Mouse (Mus musculus) kidney, embryonic 15.5 days (tissue): ENCODE measurements around the gene Mak. TPM values are rescaled to one million over a fixed set of nuclear protein-coding genes. Genes with fewer than 3 reads are reported as not detected.

ENCODE experiments used
- ATAC-seq: fragments of 200-750 bp; cut with Nextera tagmentation; replicated peaks from 2 replicates; pipeline ENCODE4 v1.8.0; 2017; ENCODE audit warnings: moderate TSS enrichment; ENCODE audit not compliant: low FRiP score
- H3K27ac ChIP-seq: fragments of 300-500 bp; sonication (generic); 2 replicates; pipeline ENCODE4 v1.5.1; 2015; ENCODE audit warnings: mild to moderate bottlenecking, inconsistent platforms
- H3K27me3 ChIP-seq: fragments of 300-500 bp; sonication (generic); 2 replicates; pipeline ENCODE4 v1.6.1; 2015; ENCODE audit warnings: inconsistent platforms
- H3K36me3 ChIP-seq: fragments of 300-500 bp; sonication (generic); 2 replicates; pipeline ENCODE4 v1.6.1; 2015; ENCODE audit warnings: inconsistent platforms
- H3K4me1 ChIP-seq: fragments of 300-500 bp; sonication (generic); 2 replicates; pipeline ENCODE4 v1.6.1; 2015; ENCODE audit warnings: inconsistent platforms
- H3K4me2 ChIP-seq: fragments of 300-500 bp; sonication (generic); 2 replicates; pipeline ENCODE4 v1.6.1; 2015; ENCODE audit warnings: moderate library complexity, mild to moderate bottlenecking, inconsistent platforms
- H3K4me3 ChIP-seq: fragments of 300-500 bp; sonication (generic); replicated peaks from 2 replicates; pipeline ENCODE4 v1.5.1; 2015; ENCODE audit warnings: mild to moderate bottlenecking, inconsistent platforms
- H3K9ac ChIP-seq: fragments of 300-500 bp; sonication (generic); 2 replicates; pipeline ENCODE4 v1.6.1; 2015; ENCODE audit warnings: mild to moderate bottlenecking, inconsistent platforms
- H3K9me3 ChIP-seq: fragments of 300-500 bp; sonication (generic); replicated peaks from 2 replicates; pipeline ENCODE4 v1.6.1; 2016; ENCODE audit warnings: inconsistent platforms
- WGBS: fragments of 180-500 bp; shearing (Covaris S2); methylation state at CpG from one replicate; pipeline ENCODE4 v1.1.7; 2015; ENCODE audit warnings: mixed read lengths; 5-methylcytosine and 5-hydroxymethylcytosine counted together
- polyA plus RNA-seq: library from polyadenylated mRNA; unstranded; fragments of >200 nt; fragmentation: Nextera tagmentation; extraction: Ambion mirVana; gene quantifications from 2 replicates; pipeline ENCODE4 v1.2.1, GENCODE M21; 2015

Mak gene
- polyA plus RNA-seq, 1 experiment from 2014 or later = 0.75 TPM

- Histone ChIP-seq H3K27me3 (no peaks in the 10 kb centered on the region), H3K4me2 (no peak overlapping the region), H3K27ac (no peak overlapping the region), H3K4me1 (no peaks in the 10 kb centered on the region), H3K4me3 (no peak overlapping the region), H3K9ac (no peak overlapping the region), H3K36me3 (no peaks in the 10 kb centered on the region), H3K9me3 (no peaks in the 10 kb centered on the region)
- 93% methylated on average over 4 of the region's 4 CpGs for WGBS
- no peak for ATAC-seq
These were observed 11.9 kb downstream of the Mak start for GRCm38 (mm10) chr13:41067618-41068017.

DNA sequence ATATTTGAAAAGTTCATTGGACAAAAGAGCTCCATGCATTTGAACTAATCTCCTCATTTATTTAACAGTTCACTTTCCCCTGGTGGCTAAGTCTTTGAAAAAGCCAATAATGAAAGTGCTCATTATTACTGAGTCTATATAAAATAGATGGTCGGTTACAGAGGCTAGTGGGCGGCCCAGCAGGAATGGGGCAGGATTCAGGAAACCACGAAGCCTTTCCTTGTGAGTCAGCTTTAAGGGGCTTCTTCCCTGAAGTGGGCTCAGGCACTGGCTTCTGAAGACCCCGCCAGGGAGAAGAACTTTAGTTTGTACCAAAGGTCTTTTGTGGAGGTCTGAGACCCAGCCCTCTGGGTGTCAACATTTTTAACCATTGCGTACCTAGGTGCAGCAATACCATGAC lies 27.5 kb downstream of the Mak start:
- H3K36me3 ChIP-seq = no peaks in the 10 kb centered on the region
- 82% methylated on average over 5 of the region's 5 CpGs for WGBS
- H3K27me3 ChIP-seq = no peaks in the 10 kb centered on the region
- H3K9me3 ChIP-seq = no peaks in the 10 kb centered on the region
- no peaks in the 10 kb centered on the region for H3K4me1 ChIP-seq
- H3K27ac ChIP-seq = no peak overlapping the region
- H3K4me2 ChIP-seq = no peak overlapping the region
- H3K4me3 ChIP-seq = no peak overlapping the region
- H3K9ac ChIP-seq = no peak overlapping the region
- ATAC-seq = no peak

GRCm38 (mm10) chr13:41047280-41047679 lies 32.2 kb downstream of the Mak start:
- Histone ChIP-seq H3K36me3 (no peaks in the 10 kb centered on the region), H3K4me3 (no peak overlapping the region), H3K27me3 (no peaks in the 10 kb centered on the region), H3K27ac (no peak overlapping the region), H3K4me1 (no peaks in the 10 kb centered on the region), H3K9ac (no peak overlapping the region), H3K9me3 (no peaks in the 10 kb centered on the region), H3K4me2 (no peak overlapping the region)
- 85% methylated on average over 6 of the region's 6 CpGs for WGBS
- no peak for ATAC-seq

DNA sequence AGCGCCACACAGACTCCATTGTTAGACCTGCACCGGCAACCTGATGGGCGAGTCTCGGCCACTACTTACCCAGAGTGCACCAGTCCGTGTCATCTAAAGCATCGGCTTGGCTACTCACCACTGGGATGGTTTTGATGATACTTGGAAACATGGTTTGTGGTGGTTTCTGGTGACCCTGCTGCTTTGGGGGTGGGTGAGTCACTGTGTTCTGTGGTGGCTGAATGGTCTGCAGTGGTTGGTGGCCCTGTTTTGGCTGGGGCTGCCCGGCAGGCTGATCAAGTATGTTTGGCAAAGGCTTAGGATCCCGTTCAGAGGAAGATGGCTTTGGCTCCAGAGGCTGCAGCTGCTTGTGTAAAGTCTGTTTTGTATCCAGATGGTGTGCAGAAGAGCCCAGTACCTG lies 33.6 kb downstream of the Mak start:
- Histone ChIP-seq H3K27me3 (no peaks in the 10 kb centered on the region), H3K4me1 (no peaks in the 10 kb centered on the region), H3K36me3 (no peaks in the 10 kb centered on the region), H3K27ac (no peak overlapping the region), H3K9ac (no peak overlapping the region), H3K4me3 (no peak overlapping the region), H3K4me2 (no peak overlapping the region), H3K9me3 (no peaks in the 10 kb centered on the region)
- 96% methylated on average over 8 of the region's 8 CpGs for WGBS
- ATAC-seq = no peak

GRCm38 (mm10) chr13:41042511-41042910 lies 37.0 kb downstream of the Mak start:
- ATAC-seq = no peak
- 89% methylated on average over 4 of the region's 4 CpGs for WGBS
- no peak overlapping the region for H3K4me2 ChIP-seq

GRCm38 (mm10) chr13:41030098-41030497 lies 49.4 kb downstream of the Mak start:
- ATAC-seq = no peak
- no peak overlapping the region for H3K4me2 ChIP-seq
- H3K36me3 ChIP-seq = no peaks in the 10 kb centered on the region
- 80% methylated on average over 5 of the region's 5 CpGs for WGBS
- H3K27ac ChIP-seq = no peak overlapping the region
- no peak overlapping the region for H3K4me3 ChIP-seq
- H3K27me3 ChIP-seq = no peaks in the 10 kb centered on the region
- H3K9ac ChIP-seq = no peak overlapping the region
- no peaks in the 10 kb centered on the region for H3K9me3 ChIP-seq
- no peaks in the 10 kb centered on the region for H3K4me1 ChIP-seq

More at GRCm38 (mm10) chr13:41042511-41042910, 37.0 kb downstream of the Mak start:
- Histone ChIP-seq H3K36me3 (no peaks in the 10 kb centered on the region), H3K27ac (no peak overlapping the region), H3K9me3 (no peaks in the 10 kb centered on the region), H3K4me1 (no peaks in the 10 kb centered on the region), H3K4me3 (no peak overlapping the region), H3K9ac (no peak overlapping the region), H3K27me3 (no peaks in the 10 kb centered on the region)

DNA sequence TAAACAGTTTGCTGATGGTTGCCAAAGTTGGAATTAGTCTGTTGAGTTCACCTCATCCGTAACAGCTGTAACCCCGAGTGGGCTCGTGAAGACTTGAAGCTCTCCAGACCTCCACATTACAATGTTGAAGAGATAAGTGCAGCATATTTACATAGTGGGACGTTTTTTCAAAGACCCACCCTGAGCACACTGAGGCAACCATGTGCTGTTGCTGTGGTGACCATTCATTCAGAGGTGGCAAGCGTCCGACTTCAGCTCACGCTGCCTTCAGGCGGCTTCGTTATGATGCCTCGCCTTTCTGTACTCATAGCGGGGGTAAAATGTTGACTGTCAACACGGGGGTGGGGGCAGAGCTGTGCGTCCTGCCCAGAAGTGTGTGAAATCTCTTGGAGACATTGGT lies 57.4 kb downstream of the Mak start:
- 90% methylated on average over 13 of the region's 13 CpGs for WGBS
- Histone ChIP-seq H3K4me2 (no peak overlapping the region), H3K27ac (no peak overlapping the region), H3K27me3 (no peaks in the 10 kb centered on the region), H3K9me3 (no peaks in the 10 kb centered on the region), H3K4me1 (peaks cover 6% of the 10 kb centered on the region), H3K9ac (no peak overlapping the region), H3K4me3 (no peak overlapping the region), H3K36me3 (peaks cover 65% of the 10 kb centered on the region)
- ATAC-seq = no peak

DNA sequence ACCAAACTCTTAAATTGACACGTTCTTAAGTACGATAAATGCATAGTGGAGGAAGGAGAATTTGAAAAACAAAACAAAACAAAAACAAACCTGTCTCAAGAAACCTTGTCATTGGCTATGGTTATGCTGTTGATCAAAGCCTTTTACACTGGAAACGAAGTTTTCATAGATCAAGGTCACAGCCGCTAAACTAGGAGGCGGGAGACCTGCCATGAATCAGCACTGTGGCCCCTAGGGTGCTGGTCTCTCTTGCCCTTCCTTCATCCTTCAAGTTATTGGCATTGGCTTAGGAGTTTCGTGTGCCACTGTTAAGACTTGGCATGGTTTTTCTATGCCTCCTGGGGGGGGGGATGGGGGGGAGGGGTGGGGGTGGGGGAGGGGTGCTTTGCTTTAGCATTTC lies 57.9 kb downstream of the Mak start:
- Histone ChIP-seq H3K4me2 (no peak overlapping the region), H3K36me3 (peaks cover 65% of the 10 kb centered on the region), H3K9ac (no peak overlapping the region), H3K4me1 (peaks cover 10% of the 10 kb centered on the region), H3K27ac (no peak overlapping the region), H3K4me3 (no peak overlapping the region), H3K27me3 (no peaks in the 10 kb centered on the region), H3K9me3 (no peaks in the 10 kb centered on the region)
- ATAC-seq = no peak
- 87% methylated on average over 6 of the region's 6 CpGs for WGBS

DNA sequence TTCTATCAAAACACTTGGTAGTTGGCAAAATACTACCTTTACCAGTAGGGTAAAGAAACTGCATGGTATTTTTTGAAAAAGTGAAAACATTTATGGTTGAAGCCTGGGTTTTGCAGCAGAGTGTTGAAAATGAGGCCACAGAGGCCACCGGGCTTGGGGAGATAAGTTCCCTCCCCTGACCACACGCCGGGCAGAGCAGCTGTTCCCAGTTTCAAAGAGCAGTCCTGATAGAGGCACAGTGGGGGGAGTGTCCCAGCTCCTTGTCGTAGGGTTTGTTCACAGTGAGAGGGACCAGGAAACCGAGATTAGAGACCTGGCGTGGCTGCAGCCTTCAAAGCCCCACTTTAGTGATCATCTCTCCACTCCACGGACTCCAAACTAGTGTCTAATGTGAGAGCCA lies 59.0 kb downstream of the Mak start:
- Histone ChIP-seq H3K27me3 (no peaks in the 10 kb centered on the region), H3K9me3 (no peaks in the 10 kb centered on the region), H3K4me2 (no peak overlapping the region), H3K27ac (no peak overlapping the region), H3K4me1 (peaks cover 12% of the 10 kb centered on the region), H3K9ac (no peak overlapping the region), H3K36me3 (peaks cover 65% of the 10 kb centered on the region), H3K4me3 (no peak overlapping the region)
- no peak for ATAC-seq
- WGBS = 75% methylated on average over 7 of the region's 7 CpGs

GRCm38 (mm10) chr13:41018756-41019591 lies 60.5 kb downstream of the Mak start:
- H3K36me3 ChIP-seq = peaks cover 73% of the 10 kb centered on the region
- WGBS = 95% methylated on average over 13 of the region's 13 CpGs
- ATAC-seq = no peak

DNA sequence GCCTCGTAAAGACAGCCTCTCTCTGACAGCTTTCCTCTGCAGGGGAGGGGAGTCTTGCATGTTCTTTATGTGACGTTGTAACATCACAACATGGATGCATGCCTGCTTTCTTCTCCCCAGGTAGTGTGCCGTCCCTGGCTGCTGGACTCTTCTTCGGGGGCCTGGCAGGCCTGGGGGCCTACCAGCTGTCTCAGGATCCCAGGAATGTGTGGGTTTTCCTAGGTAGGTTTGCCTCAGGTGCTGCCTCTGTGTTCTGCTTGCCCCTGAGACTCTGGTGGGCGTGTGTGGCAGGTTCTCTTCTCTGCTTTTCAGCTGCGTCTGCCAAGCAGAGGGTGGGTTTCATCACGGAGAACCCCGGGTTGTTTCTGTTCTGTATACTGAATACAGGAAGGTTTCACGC lies 61.3 kb downstream of the Mak start:
- Histone ChIP-seq H3K27me3 (no peaks in the 10 kb centered on the region), H3K36me3 (peaks cover 72% of the 10 kb centered on the region), H3K9ac (no peak overlapping the region), H3K4me3 (no peak overlapping the region), H3K27ac (no peak overlapping the region), H3K4me2 (no peak overlapping the region), H3K9me3 (no peaks in the 10 kb centered on the region), H3K4me1 (peaks cover 15% of the 10 kb centered on the region)
- no peak for ATAC-seq
- WGBS = 91% methylated on average over 9 of the region's 9 CpGs

More at GRCm38 (mm10) chr13:41018756-41019591, 60.5 kb downstream of the Mak start:
- Histone ChIP-seq H3K9me3 (no peaks in the 10 kb centered on the region), H3K27me3 (no peaks in the 10 kb centered on the region), H3K4me3 (no peak overlapping the region), H3K27ac (no peak overlapping the region), H3K4me1 (peaks cover 15% of the 10 kb centered on the region), H3K9ac (no peak overlapping the region), H3K4me2 (no peak overlapping the region)

- peak overlapping the region; percentile 70; the same call in 1 of the 2 replicates for H3K4me2 ChIP-seq
- peaks cover 15% of the 10 kb centered on the region for H3K4me1 ChIP-seq
- H3K9me3 ChIP-seq = no peaks in the 10 kb centered on the region
- no peaks in the 10 kb centered on the region for H3K27me3 ChIP-seq
- H3K27ac ChIP-seq = no peak overlapping the region
- H3K4me3 ChIP-seq = no peak overlapping the region
- peaks cover 72% of the 10 kb centered on the region for H3K36me3 ChIP-seq
- ATAC-seq = no peak; the same call in 1 of the 2 replicates
- no peak overlapping the region for H3K9ac ChIP-seq
- 76% methylated on average over 4 of the region's 4 CpGs for WGBS
These were observed 61.7 kb downstream of the Mak start for GRCm38 (mm10) chr13:41017832-41018231.
